Mouse (Mus musculus): ENCODE results near the gene 2210408I21Rik. TPM values are rescaled to one million over a fixed set of nuclear protein-coding genes. Genes with fewer than 3 reads are reported as not detected.

Gene 2210408I21Rik
- polyA plus RNA-seq, 1 experiment = 11.2 TPM

DNA sequence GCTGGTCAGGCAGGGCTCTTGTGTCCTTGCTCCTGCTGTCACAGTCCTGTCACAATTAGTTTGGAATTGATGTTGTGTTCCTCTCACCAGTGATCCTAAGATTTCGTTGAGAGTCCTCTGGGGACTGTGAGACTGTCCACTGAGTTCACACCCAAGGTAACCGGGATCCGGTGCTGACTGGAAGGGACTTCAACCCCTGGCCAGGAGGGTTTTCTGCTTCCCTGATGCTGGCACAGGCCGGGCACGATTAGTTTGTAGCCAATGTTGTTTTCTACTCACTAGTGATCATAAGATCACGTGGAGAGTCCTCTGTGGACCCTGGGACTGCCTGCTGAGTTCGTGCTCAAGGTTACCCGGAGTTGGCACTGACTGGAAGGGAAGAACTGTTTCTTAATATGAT, 55.3 kb downstream of the 2210408I21Rik start:
- TF ChIP-seq CTCF (IDR thresholded peaks at IDR 0.05; ENCODE audit: borderline replicate concordance, insufficient read depth, low read length) (no peak), POLR2A (IDR thresholded peaks at IDR 0.05; ENCODE audit: low read depth, low read length) (no peak)
- H3K4me3 ChIP-seq (ENCODE audit: insufficient read depth, low read length) = no peak overlapping the region
- H3K4me1 ChIP-seq (ENCODE audit: control insufficient read depth, insufficient read depth, low read length) = no peaks in the 10 kb centered on the region
- no peak overlapping the region for H3K27ac ChIP-seq (ENCODE audit: insufficient read depth, low read length)

- Histone ChIP-seq H3K4me1 (ENCODE audit: control insufficient read depth, insufficient read depth, low read length) (no peaks in the 10 kb centered on the region), H3K4me3 (ENCODE audit: insufficient read depth, low read length) (no peak overlapping the region), H3K27ac (ENCODE audit: insufficient read depth, low read length) (no peak overlapping the region)
- no peak for TF ChIP-seq POLR2A (IDR thresholded peaks at IDR 0.05; ENCODE audit: low read depth, low read length)
- no peak for TF ChIP-seq CTCF (IDR thresholded peaks at IDR 0.05; ENCODE audit: borderline replicate concordance, insufficient read depth, low read length)
Measured at GRCm38 (mm10) chr13:77192201-77192600, 56.9 kb downstream of the 2210408I21Rik start.

GRCm38 (mm10) chr13:77208764-77209418, 73.6 kb downstream of the 2210408I21Rik start:
- TF ChIP-seq CTCF (IDR thresholded peaks at IDR 0.05; ENCODE audit: borderline replicate concordance, insufficient read depth, low read length) (no peak), POLR2A (IDR thresholded peaks at IDR 0.05; ENCODE audit: low read depth, low read length) (no peak)
- no peak overlapping the region for H3K27ac ChIP-seq (ENCODE audit: insufficient read depth, low read length)
- no peak overlapping the region for H3K4me3 ChIP-seq (ENCODE audit: insufficient read depth, low read length)
- H3K4me1 ChIP-seq (ENCODE audit: control insufficient read depth, insufficient read depth, low read length) = no peaks in the 10 kb centered on the region

DNA sequence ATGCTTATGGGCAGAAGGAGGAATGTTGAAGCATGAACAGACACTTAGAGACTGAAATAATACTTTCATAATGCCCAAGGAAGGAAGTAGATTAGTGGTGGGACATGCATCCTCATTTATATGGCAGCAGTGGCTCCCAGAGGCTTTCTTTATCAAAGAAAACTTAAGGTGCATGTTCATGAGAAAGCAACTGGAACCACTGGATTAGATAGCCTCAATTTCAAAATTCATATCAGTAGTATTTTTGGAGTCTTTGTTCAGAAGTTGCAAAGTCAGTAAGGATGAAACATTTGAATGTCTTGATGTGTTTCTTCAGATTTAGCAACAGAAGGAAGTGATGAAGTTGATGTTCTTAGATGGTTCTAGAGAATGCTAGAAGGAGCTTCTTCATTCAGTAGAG, 77.9 kb downstream of the 2210408I21Rik start:
- H3K27ac ChIP-seq (ENCODE audit: insufficient read depth, low read length) = no peak overlapping the region
- H3K4me1 ChIP-seq (ENCODE audit: control insufficient read depth, insufficient read depth, low read length) = no peaks in the 10 kb centered on the region
- H3K4me3 ChIP-seq (ENCODE audit: insufficient read depth, low read length) = no peak overlapping the region
- TF ChIP-seq POLR2A (IDR thresholded peaks at IDR 0.05; ENCODE audit: low read depth, low read length) = no peak

- Histone ChIP-seq H3K4me3 (ENCODE audit: insufficient read depth, low read length) (no peak overlapping the region), H3K27ac (ENCODE audit: insufficient read depth, low read length) (no peak overlapping the region), H3K4me1 (ENCODE audit: control insufficient read depth, insufficient read depth, low read length) (no peaks in the 10 kb centered on the region)
- TF ChIP-seq POLR2A (IDR thresholded peaks at IDR 0.05; ENCODE audit: low read depth, low read length) (no peak), CTCF (IDR thresholded peaks at IDR 0.05; ENCODE audit: borderline replicate concordance, insufficient read depth, low read length) (no peak)
Measured at GRCm38 (mm10) chr13:77215460-77215859, 80.1 kb downstream of the 2210408I21Rik start.

DNA sequence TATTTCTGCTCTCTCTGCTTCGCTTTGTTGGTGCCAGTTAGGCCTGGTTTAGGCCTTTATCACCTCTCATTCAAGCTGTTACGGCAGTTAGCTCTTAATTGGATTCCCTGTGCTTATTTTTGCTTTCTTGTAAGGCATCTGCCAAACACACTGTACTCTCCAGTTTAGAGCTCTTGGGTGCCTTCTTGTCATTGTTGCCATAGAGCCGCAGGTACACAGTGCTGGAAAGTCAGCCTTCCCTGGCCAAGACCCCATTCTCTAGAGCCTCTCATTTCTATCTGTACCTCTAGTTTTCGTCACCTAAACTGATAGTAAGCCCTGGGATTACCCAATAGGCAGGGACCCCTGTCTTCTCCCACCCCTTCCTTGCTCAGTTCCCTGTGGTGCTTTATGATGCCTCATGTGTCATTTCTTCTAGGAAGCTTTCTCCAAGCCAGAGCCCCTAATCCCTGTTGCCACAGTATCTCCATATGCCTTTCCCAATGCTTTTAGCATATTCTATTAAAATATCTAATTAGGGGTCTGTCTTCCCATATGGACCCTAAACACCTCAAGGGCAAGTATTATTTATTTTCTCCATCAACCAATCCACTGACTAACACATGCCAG, 82.4 kb downstream of the 2210408I21Rik start:
- TF ChIP-seq CTCF (IDR thresholded peaks at IDR 0.05; ENCODE audit: borderline replicate concordance, insufficient read depth, low read length) (no peak), POLR2A (IDR thresholded peaks at IDR 0.05; ENCODE audit: low read depth, low read length) (no peak)
- Histone ChIP-seq H3K4me3 (ENCODE audit: insufficient read depth, low read length) (no peak overlapping the region), H3K27ac (ENCODE audit: insufficient read depth, low read length) (no peak overlapping the region)

GRCm38 (mm10) chr13:77221072-77221471, 85.7 kb downstream of the 2210408I21Rik start:
- Histone ChIP-seq H3K4me1 (ENCODE audit: control insufficient read depth, insufficient read depth, low read length) (no peaks in the 10 kb centered on the region), H3K27ac (ENCODE audit: insufficient read depth, low read length) (no peak overlapping the region), H3K4me3 (ENCODE audit: insufficient read depth, low read length) (no peak overlapping the region)
- TF ChIP-seq POLR2A (IDR thresholded peaks at IDR 0.05; ENCODE audit: low read depth, low read length) (no peak), CTCF (IDR thresholded peaks at IDR 0.05; ENCODE audit: borderline replicate concordance, insufficient read depth, low read length) (no peak)

More for the DNA sequence above, 82.4 kb downstream of the 2210408I21Rik start:
- H3K4me1 ChIP-seq (ENCODE audit: control insufficient read depth, insufficient read depth, low read length) = no peaks in the 10 kb centered on the region

DNA sequence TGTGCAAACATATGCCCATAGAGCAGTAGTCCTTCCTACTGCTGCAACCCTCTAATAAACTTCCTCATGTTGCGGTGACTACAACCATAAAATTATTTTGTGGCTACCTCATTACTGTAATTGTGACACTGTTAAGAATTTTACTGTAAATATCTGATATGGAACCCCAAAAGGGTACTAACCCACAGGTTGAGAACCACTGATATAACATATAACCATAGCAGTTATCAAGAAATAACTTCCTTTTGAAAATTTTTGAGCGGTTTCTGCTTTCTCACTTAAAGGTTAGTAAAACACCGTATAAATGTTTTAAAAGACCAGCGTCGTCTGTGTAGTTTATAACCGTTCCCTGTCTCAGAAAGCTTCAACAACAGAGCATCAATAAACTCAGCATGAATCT, 121.2 kb downstream of the 2210408I21Rik start:
- H3K4me3 ChIP-seq (ENCODE audit: insufficient read depth, low read length) = no peak overlapping the region
- no peak overlapping the region for H3K27ac ChIP-seq (ENCODE audit: insufficient read depth, low read length)
- TF ChIP-seq CTCF (IDR thresholded peaks at IDR 0.05; ENCODE audit: borderline replicate concordance, insufficient read depth, low read length) (no peak), POLR2A (IDR thresholded peaks at IDR 0.05; ENCODE audit: low read depth, low read length) (no peak)
- no peaks in the 10 kb centered on the region for H3K4me1 ChIP-seq (ENCODE audit: control insufficient read depth, insufficient read depth, low read length)

GRCm38 (mm10) chr13:77262715-77263338, 127.5 kb downstream of the 2210408I21Rik start:
- Histone ChIP-seq H3K27ac (ENCODE audit: insufficient read depth, low read length) (no peak overlapping the region), H3K4me1 (ENCODE audit: control insufficient read depth, insufficient read depth, low read length) (no peaks in the 10 kb centered on the region), H3K4me3 (ENCODE audit: insufficient read depth, low read length) (no peak overlapping the region)
- TF ChIP-seq POLR2A (IDR thresholded peaks at IDR 0.05; ENCODE audit: low read depth, low read length) (no peak), CTCF (IDR thresholded peaks at IDR 0.05; ENCODE audit: borderline replicate concordance, insufficient read depth, low read length) (no peak)

Measured in embryonic fibroblast, embryonic 13.5 days (primary cell).